Mouse (Mus musculus) skeletal muscle tissue, postnatal 0 days (tissue): ENCODE results near the gene Irf2. TPM values are rescaled to one million over a fixed set of nuclear protein-coding genes. Genes with fewer than 3 reads are reported as not detected.

Experiments used
- polyA plus RNA-seq: library from polyadenylated mRNA; unstranded; fragments of >200 nt; fragmentation: Nextera tagmentation; extraction: Ambion mirVana; gene quantifications from 2 replicates; pipeline ENCODE4 v1.2.1, GENCODE M21; 2015

Gene Irf2
- 19.3 and 21.3 TPM in 2 replicates for polyA plus RNA-seq

DNA sequence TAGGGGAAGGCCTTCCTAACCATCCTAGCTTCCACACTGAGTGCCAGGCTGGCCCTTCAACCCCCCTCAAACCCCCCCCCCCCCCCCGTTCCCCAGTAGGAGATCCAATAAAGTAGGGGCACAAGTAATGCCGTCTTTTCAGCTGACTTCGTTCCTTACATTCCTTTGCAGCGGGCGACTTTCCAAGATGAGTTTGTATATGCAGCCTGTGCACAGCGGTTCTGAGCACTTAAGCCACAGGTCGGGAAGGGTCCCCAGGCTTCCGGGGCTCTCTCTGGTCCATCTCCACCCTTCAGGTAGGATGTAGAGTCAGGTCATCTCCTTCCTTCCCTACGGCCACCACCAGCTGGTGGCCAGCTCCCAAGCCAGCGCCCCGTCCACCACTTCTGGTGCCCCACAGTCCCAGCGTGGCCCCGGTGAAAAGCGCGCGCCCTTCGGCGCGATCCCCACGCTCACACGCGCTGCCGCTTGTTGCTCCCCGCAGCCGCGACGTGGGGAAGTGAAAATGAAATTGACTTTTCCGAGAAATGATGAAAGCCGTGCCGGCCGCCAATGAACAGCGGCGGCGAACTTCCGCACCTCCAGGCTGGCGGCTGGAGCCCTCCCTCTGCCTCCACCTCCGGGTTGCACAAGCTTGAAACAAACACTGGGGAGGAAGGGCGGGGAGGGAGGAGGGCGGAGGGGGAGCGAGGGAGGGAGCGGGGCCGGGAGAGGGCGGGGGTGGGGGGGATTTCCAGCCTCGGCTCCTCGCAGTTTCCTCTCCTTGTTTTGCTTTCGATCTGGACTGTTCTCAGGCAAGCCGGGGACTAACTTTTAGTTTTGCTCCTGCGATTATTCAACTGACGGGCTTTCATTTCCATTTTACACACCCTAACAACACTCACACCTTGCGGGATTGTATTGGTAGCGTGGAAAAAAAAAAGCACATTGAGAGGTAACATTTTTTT is at the start of gene Irf2:
Gene Irf2, plus strand, starts transcription at position 730 of the 947 bp plus-strand sequence.

Other genes starting within 250 kb of the Irf2 start
- 3.1 and 4.4 TPM in 2 replicates for gene Cenpu, start 187.7 kb upstream of the Irf2 start, polyA plus RNA-seq
- 4.6 and 4.9 TPM in 2 replicates for gene Primpol, start 122.5 kb upstream of the Irf2 start, polyA plus RNA-seq
- 27.8 and 31.0 TPM in 2 replicates for gene Casp3, start 122.4 kb upstream of the Irf2 start, polyA plus RNA-seq
- 0.10 and 0.18 TPM in 2 replicates for gene Enpp6, start 247.2 kb downstream of the Irf2 start, polyA plus RNA-seq